Mouse (Mus musculus) brain, embryonic 18.5 days (tissue): ENCODE measurements around the gene Pon2.

Experiments
- DNase-seq: peaks from one replicate; pipeline ENCODE4 v3.0.0-alpha.2; 2012; ENCODE audit warnings: low read depth, low spot score

The Pon2 gene

DNA sequence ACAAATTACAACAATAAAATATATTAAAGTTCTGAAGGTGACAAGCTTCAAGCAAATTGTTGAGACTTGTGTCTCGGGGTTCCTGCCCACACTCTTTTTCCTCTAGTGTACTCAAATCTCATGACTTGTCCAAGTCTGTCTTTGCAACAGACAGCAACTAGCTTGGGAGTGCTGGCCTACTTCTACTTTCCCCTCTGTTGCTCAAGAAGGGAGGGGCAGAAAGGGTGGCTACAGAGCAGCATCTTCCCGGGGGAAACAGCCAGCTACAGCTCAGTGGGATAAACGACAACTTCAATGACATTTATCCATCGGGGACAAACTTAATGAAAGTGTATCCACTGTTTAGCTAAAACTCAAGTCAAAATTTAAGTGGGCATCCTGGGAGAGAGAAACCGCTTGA, 5.4 kb downstream of the Pon2 start:
- DNase-seq = no peak

- DNase-seq = no peak
Measured at GRCm38 (mm10) chr6:5291450-5291849, 6.8 kb downstream of the Pon2 start.

DNA sequence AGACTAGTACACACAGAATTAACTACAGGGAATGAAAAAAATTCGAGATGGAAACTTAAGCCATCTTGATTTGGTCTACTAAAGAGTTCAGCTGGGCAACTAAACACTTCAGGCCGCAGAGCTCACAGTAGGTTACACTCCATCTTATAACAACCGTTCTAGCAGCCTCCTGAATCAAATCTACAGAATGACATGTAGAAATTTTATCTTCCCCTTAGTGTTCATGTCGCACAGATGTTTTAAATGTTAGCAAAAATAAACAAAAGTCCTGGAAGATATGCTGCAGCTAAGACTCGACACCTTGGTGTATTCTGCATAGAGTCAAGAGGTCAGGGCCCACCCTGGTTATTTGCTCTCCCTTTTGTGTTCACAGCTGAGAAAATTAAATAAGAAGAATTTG, 10.3 kb downstream of the Pon2 start:
- DNase-seq = no peak

- no peak for DNase-seq
Measured at GRCm38 (mm10) chr6:5287392-5287791, 10.9 kb downstream of the Pon2 start.

GRCm38 (mm10) chr6:5282418-5282817, 15.8 kb downstream of the Pon2 start:
- no peak for DNase-seq

DNA sequence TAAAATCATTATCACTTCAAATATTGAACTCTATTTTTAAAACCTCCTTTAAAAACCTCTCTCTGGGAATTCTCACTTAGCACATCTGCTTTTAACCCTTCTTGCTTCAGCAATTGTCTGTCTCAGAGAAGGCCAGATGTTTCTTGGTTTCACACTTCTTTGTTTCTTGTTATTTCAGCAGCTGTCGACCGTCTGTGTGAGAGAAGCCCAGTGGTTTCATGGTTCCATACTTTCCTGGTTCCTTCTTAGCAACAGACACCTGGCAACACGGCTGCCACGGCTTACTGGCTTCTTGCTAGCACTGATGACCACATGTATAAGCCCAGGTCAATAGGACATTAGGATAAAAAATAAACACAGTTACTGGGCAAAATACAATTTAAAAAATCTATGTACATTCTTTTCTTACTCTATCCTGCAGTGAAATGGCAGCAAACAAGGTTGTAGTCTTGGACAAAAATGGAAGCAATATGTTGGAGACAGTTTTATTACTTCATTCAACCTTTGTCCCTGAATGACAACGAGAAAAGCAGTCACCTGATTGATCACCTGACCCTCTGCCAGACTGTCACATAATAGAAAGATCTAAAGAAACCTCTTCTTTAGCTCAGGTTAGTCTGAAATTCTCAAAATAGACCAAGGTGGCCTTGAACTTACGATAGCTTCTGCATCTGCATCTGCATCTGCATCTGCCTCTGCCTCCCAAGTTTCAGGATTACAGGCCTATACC, 17.5 kb downstream of the Pon2 start:
- DNase-seq = no peak

GRCm38 (mm10) chr6:5277972-5278371, 20.3 kb downstream of the Pon2 start:
- DNase-seq = no peak

- DNase-seq = no peak
Measured at GRCm38 (mm10) chr6:5269641-5270040, 28.6 kb downstream of the Pon2 start.

- no peak for DNase-seq
Measured at GRCm38 (mm10) chr6:5264793-5265192, 33.5 kb downstream of the Pon2 start.

- DNase-seq = no peak
Measured at GRCm38 (mm10) chr6:5263250-5263999, 34.8 kb downstream of the Pon2 start.

DNA sequence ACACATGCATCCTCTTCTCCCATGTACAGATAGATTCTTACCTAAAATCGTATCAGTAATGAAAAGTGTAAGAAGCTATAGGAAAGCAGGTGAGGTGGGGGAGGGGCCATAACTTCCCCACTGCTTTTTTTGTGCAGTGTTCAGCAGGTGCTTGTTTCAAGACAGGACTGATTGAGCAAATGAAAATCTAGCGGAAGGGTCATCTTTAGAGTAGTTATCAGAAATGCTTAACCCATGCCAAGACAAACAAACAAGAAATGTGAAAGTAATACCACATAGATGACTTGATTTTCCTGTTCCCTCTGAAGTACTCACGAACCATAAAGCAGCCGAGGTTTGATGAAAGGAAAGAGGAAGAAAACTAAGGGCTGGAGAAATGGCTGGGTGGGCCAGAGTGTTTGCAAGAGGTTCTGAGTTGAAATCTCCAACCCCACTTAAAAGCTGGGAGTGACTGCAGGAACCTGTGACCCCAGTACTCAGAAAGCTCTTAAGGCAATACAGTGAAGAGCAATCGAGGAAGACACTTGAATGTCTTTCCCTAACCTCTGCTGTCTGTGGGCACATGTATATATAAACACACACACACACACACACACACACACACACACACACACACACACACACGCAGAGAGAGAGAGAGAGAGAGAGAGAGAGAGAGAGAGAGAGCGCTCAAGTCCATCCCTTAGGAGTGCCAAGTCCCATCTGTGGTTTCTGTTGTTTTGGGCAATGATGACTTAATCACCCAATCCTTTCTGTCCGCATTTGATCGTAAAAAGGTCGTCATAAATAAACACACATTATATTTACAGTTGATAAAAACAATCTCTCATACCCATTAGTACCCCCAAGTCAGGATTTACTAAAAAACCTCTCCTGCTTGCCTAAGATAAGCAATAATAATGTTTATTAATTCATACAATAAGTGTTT, 35.7 kb downstream of the Pon2 start:
- DNase-seq = no peak

- no peak for DNase-seq
Measured at GRCm38 (mm10) chr6:5255722-5256451, 42.4 kb downstream of the Pon2 start, which contains the start of gene Pon3. Gene Pon3, minus strand, starts transcription at chr6:5256286.

DNA sequence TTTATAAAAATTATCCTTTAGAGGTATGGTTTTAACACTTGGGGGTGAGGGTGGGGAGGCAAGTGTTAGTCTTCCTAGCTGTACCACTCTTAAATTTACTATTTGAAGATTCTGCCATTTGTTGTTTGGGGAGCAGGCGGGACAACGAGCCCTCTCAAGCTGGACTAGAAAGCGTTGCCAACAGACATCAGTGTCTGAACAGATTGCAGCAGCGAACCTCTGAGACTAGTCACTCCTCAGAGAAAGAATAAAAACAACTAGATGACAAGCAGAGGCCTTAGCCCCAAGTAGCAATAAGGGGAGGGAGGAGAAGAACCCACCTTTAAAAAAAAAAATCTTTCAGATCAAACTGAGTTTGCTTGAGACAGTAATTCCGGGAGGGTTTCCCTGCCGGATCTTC, 43.0 kb downstream of the Pon2 start:
- no peak for DNase-seq

DNA sequence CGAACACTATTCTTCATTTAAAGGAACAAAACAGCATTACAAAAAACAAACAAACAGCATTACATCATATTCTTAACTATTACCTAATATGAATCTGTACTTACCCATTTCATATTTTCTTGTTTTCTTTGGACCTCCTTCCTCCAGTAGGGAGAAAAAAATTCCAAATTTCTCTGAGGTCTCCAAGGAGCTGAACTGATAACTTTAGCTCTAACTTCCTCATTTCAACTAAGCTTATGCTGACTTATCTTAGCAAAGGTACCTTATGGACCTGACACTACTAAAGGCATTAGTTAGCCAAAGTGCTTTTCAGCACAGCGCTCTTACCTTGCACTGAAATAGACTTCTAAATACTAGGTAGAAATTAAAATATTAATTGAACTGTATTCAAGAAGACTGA, 43.4 kb downstream of the Pon2 start:
- no peak for DNase-seq

GRCm38 (mm10) chr6:5245926-5246325, 52.3 kb downstream of the Pon2 start:
- DNase-seq = no peak

DNA sequence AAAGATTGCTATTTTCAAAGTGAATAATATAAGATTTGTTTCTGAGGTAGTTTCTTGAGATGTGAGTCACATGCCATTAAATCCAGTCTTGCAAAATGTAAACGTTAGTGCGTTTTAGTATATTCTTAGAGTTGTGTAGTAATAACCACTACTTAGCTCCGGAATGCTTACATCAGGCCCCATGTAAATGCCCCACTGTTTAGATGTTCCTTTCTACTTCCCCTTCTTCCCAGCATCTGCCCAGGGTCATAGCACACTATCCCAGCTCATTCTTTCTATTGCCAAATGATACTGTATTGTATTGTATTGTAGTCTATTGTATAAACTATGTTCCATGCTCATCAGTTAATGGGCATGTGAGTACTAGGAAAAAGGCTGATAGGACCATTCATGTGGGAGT, 59.5 kb downstream of the Pon2 start:
- no peak for DNase-seq

GRCm38 (mm10) chr6:5237510-5237909, 60.7 kb downstream of the Pon2 start:
- DNase-seq = no peak

GRCm38 (mm10) chr6:5236843-5237371, 61.3 kb downstream of the Pon2 start:
- no peak for DNase-seq

- DNase-seq = no peak
Measured at GRCm38 (mm10) chr6:5234563-5234962, 63.7 kb downstream of the Pon2 start.

DNA sequence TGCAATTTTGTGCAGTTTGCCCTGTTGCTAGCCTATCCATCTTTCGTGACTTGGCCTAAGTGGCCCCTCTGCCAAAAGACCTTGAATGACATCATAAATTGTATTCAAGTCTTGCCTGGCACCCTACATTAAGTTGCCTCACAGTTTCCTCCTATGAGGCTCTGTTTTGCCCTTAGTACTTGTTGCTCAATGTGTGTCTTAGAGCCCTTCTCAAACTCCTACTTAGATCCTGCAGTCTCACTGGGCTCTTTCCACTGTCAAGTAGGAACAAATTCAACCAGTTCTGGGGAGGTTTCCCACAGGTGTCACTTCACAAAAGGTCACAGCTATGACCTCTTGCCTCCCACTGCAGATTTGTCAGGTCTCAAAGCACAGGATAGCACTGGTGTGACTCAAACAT, 64.4 kb downstream of the Pon2 start:
- DNase-seq = no peak

DNA sequence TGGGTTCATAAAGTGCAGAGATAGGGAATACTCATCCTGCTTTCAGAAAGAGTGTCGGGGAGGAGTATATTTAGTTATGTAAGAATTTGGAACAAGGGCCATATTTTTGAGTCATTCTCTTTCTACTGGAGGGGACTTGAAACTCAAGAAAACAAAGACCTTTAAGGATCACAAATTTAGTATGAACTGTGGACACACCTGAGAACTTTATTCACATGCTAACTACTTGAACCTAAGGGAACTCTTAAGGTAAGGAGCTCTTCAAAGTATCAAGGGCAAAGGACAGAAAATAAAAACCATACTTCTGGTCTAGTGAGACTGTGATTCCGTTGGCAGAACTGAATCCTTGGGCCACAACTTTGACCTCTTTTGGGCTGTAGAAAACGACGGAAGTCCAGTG, 66.2 kb downstream of the Pon2 start:
- DNase-seq = no peak
